Mouse (Mus musculus) CD4-positive, CD25-positive, alpha-beta regulatory T cell, adult 2 months (primary cell): ENCODE measurements at regions not wholly inside any gene's neighbourhood (a gene's known extent, or its start where the extent isn't known, plus 50 kb on each side); places are given as distances from the start of the nearest gene placed in this dataset.

Experiments
- DNase-seq: peaks from one replicate; pipeline ENCODE4 v3.0.0-alpha.2; 2012; ENCODE audit warnings: low read depth, low spot score

- DNase-seq = no peak
These were observed 347.2 kb downstream of the Tmem232 start for GRCm38 (mm10) chr17:65193341-65193740.

DNA sequence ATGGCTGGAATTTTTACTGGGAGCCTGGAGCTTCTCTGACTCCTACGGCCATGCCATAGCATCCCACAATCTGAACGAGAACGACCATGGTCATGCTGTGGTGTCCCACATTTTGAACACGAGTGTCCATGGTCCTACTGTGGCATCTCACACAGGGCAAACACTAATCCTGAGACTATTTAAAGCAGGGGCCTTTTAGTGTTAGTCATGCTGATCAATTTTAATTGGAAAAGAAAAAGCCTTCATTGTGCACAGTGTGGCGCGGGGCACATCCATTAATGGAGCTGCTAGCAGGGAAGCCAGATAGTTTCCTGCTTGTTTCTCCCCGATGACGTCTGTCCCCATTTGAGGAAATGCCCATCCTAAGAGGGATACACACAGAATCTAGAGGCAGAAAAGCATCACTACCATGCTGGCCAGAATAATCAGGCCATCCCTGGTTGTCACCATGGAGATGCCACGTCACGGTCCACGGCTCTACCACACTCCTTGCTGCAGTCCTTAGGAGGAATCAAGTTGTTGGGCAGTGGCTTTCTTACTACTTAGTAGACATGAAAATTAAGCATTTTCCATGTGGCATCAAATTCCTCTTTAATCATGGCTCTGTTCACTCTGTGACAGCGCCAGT lies 348.0 kb downstream of the Tmem232 start:
- DNase-seq = no peak

- DNase-seq = no peak
These were observed 349.6 kb downstream of the Tmem232 start for GRCm38 (mm10) chr17:65190839-65191591.

- no peak for DNase-seq
These were observed 345.3 kb upstream of the 4930583I09Rik start for GRCm38 (mm10) chr17:65181164-65181563.

GRCm38 (mm10) chr17:65175770-65176169 lies 339.9 kb upstream of the 4930583I09Rik start:
- DNase-seq = no peak

DNA sequence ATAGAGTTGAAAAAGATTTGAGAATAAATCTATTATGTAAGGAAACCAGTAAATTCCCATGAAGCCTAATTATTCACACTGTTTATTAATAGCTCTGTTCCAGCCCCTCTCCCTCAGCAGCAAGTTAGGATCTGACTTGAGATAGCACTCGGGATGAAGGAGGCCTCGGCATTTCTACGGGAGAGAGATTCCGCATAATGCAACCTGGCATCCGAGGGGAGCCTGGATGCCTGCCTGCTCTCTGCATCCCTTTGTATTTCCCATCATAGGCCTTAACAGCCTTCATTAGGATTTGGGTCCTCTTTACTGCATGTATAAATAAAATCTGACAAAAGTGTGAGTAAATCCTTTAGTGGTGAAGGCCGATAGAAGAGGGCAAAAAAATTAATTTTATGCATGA lies 338.2 kb upstream of the 4930583I09Rik start:
- DNase-seq = no peak

GRCm38 (mm10) chr17:65173236-65173635 lies 337.4 kb upstream of the 4930583I09Rik start:
- DNase-seq = no peak

DNA sequence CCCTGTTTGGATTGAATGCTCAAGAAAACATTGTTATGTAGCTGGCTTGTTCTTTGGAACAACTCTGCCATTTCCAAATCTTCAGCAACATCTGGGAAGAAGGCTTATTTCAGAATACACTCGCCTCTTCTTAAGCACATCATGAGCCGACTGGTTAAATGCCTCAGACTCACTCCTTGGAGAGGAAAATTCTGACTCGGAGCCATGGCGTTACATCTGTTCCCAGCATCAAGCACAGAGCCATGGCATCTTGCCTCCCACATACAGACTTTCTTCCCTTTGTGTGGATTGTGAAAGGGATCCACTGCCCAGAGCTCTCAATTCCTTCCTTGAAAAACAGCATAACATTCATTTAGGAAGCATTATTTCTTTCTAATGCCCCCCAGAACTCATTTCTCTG lies 334.8 kb upstream of the 4930583I09Rik start:
- no peak for DNase-seq

GRCm38 (mm10) chr17:65169981-65170617 lies 334.2 kb upstream of the 4930583I09Rik start:
- DNase-seq = no peak

DNA sequence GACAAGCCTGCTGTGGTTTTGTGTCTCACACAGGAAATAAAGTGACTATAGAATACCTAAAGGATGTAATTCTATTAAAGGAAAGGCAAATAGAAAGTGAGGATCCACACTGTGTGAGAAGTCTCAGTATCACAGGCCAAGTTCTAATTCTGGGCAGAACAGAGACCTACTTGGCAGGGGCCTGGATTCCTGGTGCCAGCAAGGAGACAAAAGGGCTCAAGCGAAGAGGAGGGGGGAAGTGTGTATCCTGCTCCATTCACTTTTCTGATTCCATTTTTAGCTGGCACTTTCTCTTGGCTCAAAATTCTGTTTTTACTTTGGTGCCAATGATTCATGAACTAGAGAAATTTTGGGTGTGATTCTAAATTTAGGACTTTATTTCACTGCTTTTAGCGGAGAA lies 310.5 kb upstream of the 4930583I09Rik start:
- no peak for DNase-seq

GRCm38 (mm10) chr17:65114651-65115050 lies 278.8 kb upstream of the 4930583I09Rik start:
- no peak for DNase-seq

GRCm38 (mm10) chr17:65113121-65113520 lies 277.2 kb upstream of the 4930583I09Rik start:
- DNase-seq = no peak

- no peak for DNase-seq
These were observed 269.8 kb upstream of the 4930583I09Rik start for GRCm38 (mm10) chr17:65105622-65106021.

DNA sequence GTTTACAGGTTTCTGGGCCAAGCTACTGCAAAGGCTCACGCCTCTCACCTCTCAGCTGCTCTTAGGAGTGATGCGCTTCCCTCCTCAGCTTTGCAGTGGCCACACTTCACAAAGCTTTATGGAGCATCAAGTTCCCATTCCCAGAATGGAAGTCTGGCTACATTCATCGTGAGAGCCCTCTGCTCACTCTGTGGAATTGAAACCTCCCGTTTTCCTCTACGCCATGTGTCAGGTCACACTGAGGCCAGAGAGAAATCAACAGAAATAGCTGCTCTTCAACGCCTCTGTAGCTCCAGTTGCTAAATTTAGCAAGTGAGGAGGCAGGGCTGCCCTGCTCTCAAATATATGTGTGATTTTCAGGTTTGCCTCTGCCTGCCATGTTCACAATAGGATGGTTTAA lies 265.3 kb upstream of the 4930583I09Rik start:
- DNase-seq = no peak

GRCm38 (mm10) chr17:65082249-65082648 lies 246.4 kb upstream of the 4930583I09Rik start:
- DNase-seq = no peak

DNA sequence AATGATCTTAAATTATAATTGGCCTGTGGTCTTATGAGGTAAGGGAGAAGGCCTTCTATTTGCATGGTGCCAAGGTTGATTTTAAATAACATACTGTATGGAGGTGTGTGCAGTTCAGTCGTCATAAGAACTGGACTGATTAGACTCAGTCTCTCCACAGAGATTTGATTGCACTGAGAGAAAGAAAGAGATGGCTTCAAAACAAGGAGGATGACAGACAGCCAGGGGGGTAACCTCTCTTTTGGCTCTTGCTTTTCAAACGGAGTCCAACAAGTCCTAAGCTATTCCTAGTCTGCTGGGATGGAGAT lies 245.9 kb upstream of the 4930583I09Rik start:
- no peak for DNase-seq

- no peak for DNase-seq
These were observed 245.4 kb upstream of the 4930583I09Rik start for GRCm38 (mm10) chr17:65081072-65081778.

GRCm38 (mm10) chr17:65074878-65075277 lies 239.0 kb upstream of the 4930583I09Rik start:
- no peak for DNase-seq

DNA sequence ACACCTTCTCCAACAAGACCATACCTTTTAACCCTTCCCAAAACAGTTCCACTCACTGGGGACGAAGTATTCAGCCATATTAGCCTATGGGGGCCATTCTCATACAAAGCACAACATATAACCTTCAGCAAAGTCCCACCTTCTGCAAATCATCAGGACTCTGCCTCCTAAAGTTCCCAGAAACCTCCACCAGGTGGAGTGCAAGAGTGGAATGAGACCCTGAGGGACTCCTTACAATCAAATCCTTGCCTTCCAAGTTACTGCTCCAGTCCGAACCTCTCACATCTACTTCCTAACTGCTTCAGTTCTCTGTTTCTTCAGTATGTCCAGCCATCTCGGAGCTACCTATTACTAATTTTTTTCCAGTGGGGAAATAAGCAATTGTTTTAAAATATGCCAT lies 235.2 kb upstream of the 4930583I09Rik start:
- DNase-seq = no peak

- DNase-seq = no peak
These were observed 230.3 kb upstream of the 4930583I09Rik start for GRCm38 (mm10) chr17:65066135-65066534.

DNA sequence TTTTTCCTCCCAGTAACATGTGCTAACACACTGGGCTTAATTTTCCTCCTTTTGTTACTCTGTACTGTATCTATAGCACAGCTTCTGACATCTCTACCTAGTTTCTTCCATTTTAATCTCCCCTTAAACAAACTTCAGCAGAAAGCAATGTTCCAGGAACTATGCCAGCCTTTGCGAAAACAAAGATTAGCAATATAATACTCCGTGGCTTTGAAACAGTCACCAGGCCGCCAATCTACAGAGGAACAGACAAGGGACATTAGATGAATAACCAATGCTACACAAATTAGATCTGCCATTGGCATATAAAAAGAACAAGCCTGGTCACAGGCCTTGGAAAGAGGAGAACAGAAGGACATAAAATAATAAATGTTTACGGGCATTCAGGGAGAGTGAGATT lies 220.2 kb upstream of the 4930583I09Rik start:
- DNase-seq = no peak

GRCm38 (mm10) chr17:65049860-65050482 lies 214.1 kb upstream of the 4930583I09Rik start:
- no peak for DNase-seq
